Mouse (Mus musculus) hindbrain, postnatal 0 days (tissue): ENCODE measurements around the gene Cchcr1. TPM values are rescaled to one million over a fixed set of nuclear protein-coding genes. Genes with fewer than 3 reads are reported as not detected.

ENCODE experiments used
- ATAC-seq: fragments of 200-750 bp; cut with Nextera tagmentation; 2 replicates; pipeline ENCODE4 v1.8.0; 2017; ENCODE audit warnings: mild to moderate bottlenecking, moderate TSS enrichment, moderate library complexity
- DNase-seq: peaks from one replicate; pipeline ENCODE4 v3.0.0-alpha.2; 2015; ENCODE audit warnings: low spot score
- H3K27ac ChIP-seq: fragments of 300-500 bp; sonication (generic); 2 replicates; pipeline ENCODE4 v1.5.1; 2014; ENCODE audit warnings: mild to moderate bottlenecking
- H3K27me3 ChIP-seq: fragments of 300-500 bp; sonication (generic); 2 replicates; pipeline ENCODE4 v1.6.1; 2014; ENCODE audit warnings: low read length, mixed read lengths; ENCODE audit not compliant: insufficient read depth
- H3K36me3 ChIP-seq: fragments of 300-500 bp; sonication (generic); 2 replicates; pipeline ENCODE4 v1.6.1; 2014; ENCODE audit warnings: low read length, mixed read lengths; ENCODE audit not compliant: insufficient read depth
- H3K4me1 ChIP-seq: fragments of 300-500 bp; sonication (generic); 2 replicates; pipeline ENCODE4 v1.6.1; 2014; ENCODE audit warnings: antibody characterized with exemption, low read length, mixed read lengths; ENCODE audit not compliant: insufficient read depth
- H3K4me2 ChIP-seq: fragments of 300-500 bp; sonication (generic); 2 replicates; pipeline ENCODE4 v1.6.1; 2014; ENCODE audit warnings: low read depth, mild to moderate bottlenecking, low read length, moderate library complexity, mixed read lengths
- H3K4me3 ChIP-seq: fragments of 300-500 bp; sonication (generic); 2 replicates; pipeline ENCODE4 v1.5.1; 2014; ENCODE audit warnings: low read length
- H3K9ac ChIP-seq: fragments of 300-500 bp; sonication (generic); replicated peaks from 2 replicates; pipeline ENCODE4 v1.6.1; 2014; ENCODE audit warnings: mild to moderate bottlenecking, low read length, moderate library complexity, mixed read lengths
- H3K9me3 ChIP-seq: fragments of 300-500 bp; sonication (generic); 2 replicates; pipeline ENCODE4 v1.6.1; 2016; ENCODE audit warnings: low read length, mixed read lengths
- CTCF ChIP-seq: IDR thresholded peaks from 2 replicates; pipeline ENCODE4 v1.5.1; 2016; ENCODE audit warnings: antibody characterized with exemption, control low read depth, low read depth
- WGBS: fragments of 180-500 bp; shearing (Covaris S2); extraction: QIAGEN DNeasy Blood & Tissue Kit; methylation state at CpG from one replicate; pipeline ENCODE4 v1.1.7; 2014; 5-methylcytosine and 5-hydroxymethylcytosine counted together
- polyA plus RNA-seq: library from polyadenylated mRNA; unstranded; fragments of >200 nt; fragmentation: Nextera tagmentation; extraction: Ambion mirVana; gene quantifications from 2 replicates; pipeline ENCODE4 v1.2.1, GENCODE M21; 2015
- total RNA-seq: library from RNA; depleted of rRNA; stranded (reverse); fragments of >200 nt; gene quantifications from 2 replicates; pipeline ENCODE4 v1.2.3, GENCODE M21; 2014

Cchcr1 gene
- total and polyA plus RNA-seq, 2 experiments from 2014 or later = 4.5 to 5.5 TPM

DNA sequence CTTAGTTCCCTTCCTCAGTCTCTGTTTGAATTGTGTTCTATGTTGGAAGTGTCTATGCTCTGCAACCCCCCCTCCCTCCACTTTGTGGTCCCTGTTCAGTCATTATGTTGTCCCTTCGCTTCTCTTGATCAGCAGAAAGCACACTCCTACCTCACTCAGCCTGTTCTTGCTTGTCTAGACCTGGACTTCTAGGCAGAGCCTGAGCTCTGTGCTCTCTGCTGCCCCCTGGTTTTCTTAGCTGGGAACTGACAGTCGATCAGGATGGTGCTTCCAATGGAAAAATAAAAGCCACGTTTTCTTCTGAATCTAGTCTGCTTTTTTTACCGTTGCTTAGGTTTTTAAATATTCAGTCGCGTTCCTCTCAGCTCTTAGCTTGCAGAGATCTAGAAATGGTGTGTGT is 17.4 kb downstream of the Cchcr1 start:
- Histone ChIP-seq H3K9me3 (no peaks in the 10 kb centered on the region), H3K4me2 (no peak overlapping the region), H3K4me3 (no peak overlapping the region), H3K27me3 (no peaks in the 10 kb centered on the region), H3K36me3 (no peaks in the 10 kb centered on the region), H3K27ac (no peak overlapping the region), H3K9ac (no peak overlapping the region), H3K4me1 (peaks cover 5% of the 10 kb centered on the region)
- ATAC-seq (peak; percentile 83), DNase-seq (peak; percentile 91)
- WGBS = 14% methylated on average over 6 of the region's 6 CpGs
- TF ChIP-seq CTCF = peak; percentile 98

DNA sequence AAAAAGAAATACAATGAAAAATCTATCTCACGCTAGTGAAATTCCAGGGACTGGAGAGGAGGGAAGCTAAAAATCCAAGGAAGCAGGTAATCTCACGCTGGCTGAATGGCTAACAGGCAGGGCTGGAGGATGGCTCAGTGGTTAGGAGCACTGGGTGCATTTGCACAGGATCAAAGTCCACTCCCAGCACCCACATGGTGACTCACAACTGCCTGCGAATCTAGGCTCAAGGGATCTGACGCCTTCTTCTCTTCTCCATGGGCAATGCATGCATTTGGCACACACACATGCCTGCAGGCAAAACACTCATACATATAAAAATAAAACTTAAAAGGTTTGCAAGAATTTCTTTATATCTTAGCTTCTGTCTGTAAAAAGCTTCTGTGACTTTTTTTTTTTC is 20.5 kb downstream of the Cchcr1 start:
- Histone ChIP-seq H3K9ac (no peak overlapping the region), H3K4me3 (no peak overlapping the region), H3K4me2 (no peak overlapping the region), H3K36me3 (no peaks in the 10 kb centered on the region), H3K27me3 (no peaks in the 10 kb centered on the region), H3K9me3 (no peaks in the 10 kb centered on the region), H3K27ac (no peak overlapping the region), H3K4me1 (no peaks in the 10 kb centered on the region)
- DNase-seq = no peak
- no peak for TF ChIP-seq CTCF
- 85% methylated on average over 4 of the region's 4 CpGs for WGBS
- ATAC-seq = no peak

DNA sequence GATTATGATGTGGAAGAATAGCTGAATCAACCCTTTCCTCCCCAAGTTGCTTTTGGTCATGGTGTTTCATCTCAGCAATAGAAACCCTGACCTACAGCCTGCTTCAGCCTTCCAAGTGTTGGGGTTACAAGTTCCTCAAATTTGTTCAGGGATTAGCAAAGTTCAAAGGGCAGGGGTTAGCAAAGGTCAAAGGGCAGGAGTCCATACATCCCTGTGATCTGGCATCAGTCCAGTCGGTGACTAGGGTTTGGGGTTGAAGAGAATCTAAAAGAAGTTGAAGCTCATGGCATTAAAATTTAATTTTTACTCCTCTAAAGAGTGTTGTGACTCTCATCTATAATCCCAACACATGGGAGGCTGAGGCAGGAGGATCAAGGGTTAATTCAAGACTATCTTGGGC is 21.6 kb downstream of the Cchcr1 start:
- no peak overlapping the region for H3K4me3 ChIP-seq
- no peak overlapping the region for H3K27ac ChIP-seq
- no peaks in the 10 kb centered on the region for H3K9me3 ChIP-seq
- H3K36me3 ChIP-seq = no peaks in the 10 kb centered on the region
- H3K27me3 ChIP-seq = no peaks in the 10 kb centered on the region
- ATAC-seq = no peak
- H3K4me1 ChIP-seq = peaks cover 5% of the 10 kb centered on the region; the same call in 1 of the 2 replicates
- H3K9ac ChIP-seq = no peak overlapping the region
- no peak for DNase-seq
- H3K4me2 ChIP-seq = no peak overlapping the region
- TF ChIP-seq CTCF = no peak
- 86% methylated on average over 1 of the region's 1 CpGs for WGBS

DNA sequence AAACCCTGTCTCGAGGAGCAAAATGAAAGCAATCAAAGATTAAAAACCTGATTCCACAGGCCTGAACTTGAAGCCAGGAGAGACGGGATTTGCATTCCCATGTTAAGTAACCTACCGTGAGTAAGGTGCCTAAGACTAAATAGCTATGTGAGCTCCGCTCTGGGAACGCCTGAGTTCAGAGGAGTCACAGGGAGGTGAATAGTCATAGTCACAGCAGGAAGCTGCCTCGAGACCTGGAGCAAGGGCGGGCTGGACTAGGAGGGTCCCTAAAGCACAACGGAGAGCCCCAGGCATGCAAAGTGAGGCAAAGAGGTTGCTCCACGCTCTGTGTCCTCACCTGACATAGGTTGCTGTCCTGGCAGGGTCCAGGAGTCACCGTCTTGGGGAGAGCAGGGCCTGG is 22.6 kb downstream of the Cchcr1 start:
- Histone ChIP-seq H3K27ac (no peak overlapping the region), H3K9me3 (no peaks in the 10 kb centered on the region), H3K9ac (no peak overlapping the region), H3K4me3 (no peak overlapping the region), H3K4me2 (no peak overlapping the region), H3K36me3 (no peaks in the 10 kb centered on the region), H3K4me1 (peaks cover 6% of the 10 kb centered on the region; the same call in 1 of the 2 replicates), H3K27me3 (no peaks in the 10 kb centered on the region)
- 59% methylated on average over 10 of the region's 10 CpGs for WGBS
- TF ChIP-seq CTCF = no peak
- ATAC-seq (no peak), DNase-seq (no peak)

DNA sequence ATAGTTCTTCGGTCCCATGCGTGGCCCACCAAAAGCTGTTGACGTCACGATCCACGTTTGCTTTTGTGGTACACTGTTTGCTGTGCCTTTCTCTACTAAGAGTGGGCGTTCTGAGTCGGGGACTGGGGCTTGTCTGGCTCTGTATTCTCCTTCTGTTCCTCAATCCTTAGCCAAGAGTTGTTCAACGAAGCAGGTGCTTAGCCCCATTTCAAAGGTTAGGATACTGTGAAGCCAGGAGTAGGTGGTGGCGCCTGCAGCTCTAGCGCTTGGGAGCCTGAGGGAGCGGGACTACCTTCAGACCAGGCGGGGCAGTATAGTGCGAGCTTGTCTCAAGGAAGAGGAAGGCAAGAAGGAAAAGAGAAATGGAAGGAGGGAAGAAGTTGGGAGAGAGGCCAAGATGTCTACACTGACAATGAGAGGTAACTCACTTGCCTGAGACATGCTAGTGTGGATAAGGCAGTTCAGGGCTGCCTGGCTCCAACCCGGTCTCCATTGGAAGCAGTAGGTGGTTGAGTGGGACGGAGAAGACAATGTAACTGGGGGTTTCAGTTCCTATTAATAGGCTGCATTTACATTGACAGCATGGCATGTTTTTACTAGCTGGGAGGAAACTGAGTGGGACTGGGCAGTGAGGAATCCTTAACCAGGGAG is 26.0 kb downstream of the Cchcr1 start:
- peak; percentile 15 for DNase-seq
- H3K36me3 ChIP-seq = no peaks in the 10 kb centered on the region
- H3K4me2 ChIP-seq = peak overlapping the region; percentile 10; the same call in 1 of the 2 replicates
- H3K9ac ChIP-seq = no peak overlapping the region
- no peak for TF ChIP-seq CTCF
- no peak overlapping the region for H3K4me3 ChIP-seq
- no peaks in the 10 kb centered on the region for H3K9me3 ChIP-seq
- 66% methylated on average over 15 of the region's 15 CpGs for WGBS
- peak; percentile 30; the same call in 1 of the 2 replicates for ATAC-seq
- peaks cover 13% of the 10 kb centered on the region; the same call in 1 of the 2 replicates for H3K4me1 ChIP-seq
- no peak overlapping the region for H3K27ac ChIP-seq
- H3K27me3 ChIP-seq = no peaks in the 10 kb centered on the region

DNA sequence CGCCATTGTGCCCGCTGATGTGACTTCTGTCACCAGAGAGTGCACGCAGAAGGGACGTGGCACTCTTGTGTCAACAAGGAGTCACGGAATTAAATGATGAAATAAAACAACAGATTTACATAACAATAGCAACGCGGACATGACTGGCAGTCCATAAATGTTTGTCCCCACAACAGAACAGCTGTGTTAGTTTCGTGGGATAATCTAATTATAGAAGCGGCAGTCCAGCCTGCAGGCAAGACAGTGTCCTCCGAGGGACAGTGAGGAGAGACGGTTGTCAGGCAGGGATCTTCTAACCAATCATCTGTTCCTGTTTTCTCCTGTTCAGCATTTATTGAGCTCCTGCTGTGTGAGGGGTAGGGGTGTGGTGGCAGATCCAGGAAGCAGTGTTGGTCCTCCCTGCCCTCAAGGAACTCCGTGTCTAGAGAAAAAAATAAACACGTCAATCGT is 26.5 kb downstream of the Cchcr1 start:
- Histone ChIP-seq H3K27me3 (no peaks in the 10 kb centered on the region), H3K4me3 (no peak overlapping the region), H3K9me3 (no peaks in the 10 kb centered on the region), H3K36me3 (no peaks in the 10 kb centered on the region), H3K4me1 (peaks cover 13% of the 10 kb centered on the region; the same call in 1 of the 2 replicates), H3K27ac (no peak overlapping the region), H3K4me2 (peak overlapping the region; percentile 10; the same call in 1 of the 2 replicates), H3K9ac (no peak overlapping the region)
- peak; percentile 24; the same call in 1 of the 2 replicates for ATAC-seq
- peak; percentile 23 for DNase-seq
- TF ChIP-seq CTCF = no peak
- 7% methylated on average over 14 of the region's 14 CpGs for WGBS

DNA sequence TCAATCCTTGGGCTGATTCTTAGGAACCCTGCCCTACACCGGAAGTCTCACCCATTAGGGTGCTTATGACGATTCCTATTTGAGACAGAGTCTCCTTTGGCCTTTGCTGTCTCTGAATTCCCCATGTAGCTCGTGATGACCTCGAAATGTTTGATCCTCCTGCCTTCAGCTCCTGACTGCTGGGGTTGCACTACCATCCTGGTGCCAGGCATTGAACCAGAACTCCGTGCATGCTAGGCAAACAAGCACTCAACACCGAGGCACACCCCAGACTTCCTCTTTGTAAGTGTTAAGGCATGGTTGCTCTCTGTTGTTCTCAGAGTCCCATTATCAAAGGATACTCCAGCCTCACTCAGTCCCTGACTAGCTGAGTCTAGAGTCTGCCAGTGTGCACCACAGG is 27.1 kb downstream of the Cchcr1 start:
- Histone ChIP-seq H3K36me3 (no peaks in the 10 kb centered on the region), H3K4me1 (peaks cover 13% of the 10 kb centered on the region; the same call in 1 of the 2 replicates), H3K4me3 (no peak overlapping the region), H3K27me3 (no peaks in the 10 kb centered on the region), H3K9ac (no peak overlapping the region), H3K9me3 (no peaks in the 10 kb centered on the region), H3K4me2 (no peak overlapping the region), H3K27ac (no peak overlapping the region)
- 66% methylated on average over 6 of the region's 6 CpGs for WGBS
- DNase-seq (no peak), ATAC-seq (no peak)
- no peak for TF ChIP-seq CTCF
